Mouse (Mus musculus): ENCODE measurements at regions not wholly inside any gene's neighbourhood (a gene's known extent, or its start where the extent isn't known, plus 50 kb on each side); places are given as distances from the start of the nearest gene placed in this dataset.

- Histone ChIP-seq H3K27ac (replicated peaks) (no peak overlapping the region), H3K4me2 (replicated peaks; ENCODE audit: low read depth) (no peak overlapping the region), H3K9ac (ENCODE audit: low read length) (no peak overlapping the region), H3K4me1 (replicated peaks; ENCODE audit: control insufficient read depth, insufficient read depth) (no peaks in the 10 kb centered on the region), H3K4me3 (ENCODE audit: low read depth, low read length) (no peak overlapping the region), H3K36me3 (ENCODE audit: control insufficient read depth, insufficient read depth, low read length) (no peaks in the 10 kb centered on the region), H3K27me3 (ENCODE audit: control insufficient read depth, insufficient read depth, low read length) (no peaks in the 10 kb centered on the region), H3K9me3 (ENCODE audit: control insufficient read depth, low read length) (no peaks in the 10 kb centered on the region)
- DNase-seq (ENCODE audit: low spot score) = no peak
- 73% methylated on average over 3 of the region's 4 CpGs for WGBS
- TF ChIP-seq CTCF (IDR thresholded peaks at IDR 0.05; ENCODE audit: low read depth) (no peak), EP300 (optimal IDR thresholded peaks at IDR 0.05) (no peak)
- no peak for ATAC-seq (ENCODE audit: low FRiP score, low TSS enrichment)
Measured at GRCm38 (mm10) chr14:102215267-102215964, 485.7 kb downstream of the Lmo7 start.

- H3K4me2 ChIP-seq (replicated peaks; ENCODE audit: low read depth) = no peak overlapping the region
- no peak overlapping the region for H3K27ac ChIP-seq (replicated peaks)
- no peak overlapping the region for H3K9ac ChIP-seq (ENCODE audit: low read length)
- no peaks in the 10 kb centered on the region for H3K36me3 ChIP-seq (ENCODE audit: control insufficient read depth, insufficient read depth, low read length)
- H3K4me3 ChIP-seq (ENCODE audit: low read depth, low read length) = no peak overlapping the region
- TF ChIP-seq CTCF (IDR thresholded peaks at IDR 0.05; ENCODE audit: low read depth) = no peak
- TF ChIP-seq EP300 (optimal IDR thresholded peaks at IDR 0.05) = no peak
- 83% methylated on average over 2 of the region's 2 CpGs for WGBS
- no peak for ATAC-seq (ENCODE audit: low FRiP score, low TSS enrichment)
- no peaks in the 10 kb centered on the region for H3K9me3 ChIP-seq (ENCODE audit: control insufficient read depth, low read length)
- no peak for DNase-seq (ENCODE audit: low spot score)
- no peaks in the 10 kb centered on the region for H3K4me1 ChIP-seq (replicated peaks; ENCODE audit: control insufficient read depth, insufficient read depth)
- no peaks in the 10 kb centered on the region for H3K27me3 ChIP-seq (ENCODE audit: control insufficient read depth, insufficient read depth, low read length)
Measured at GRCm38 (mm10) chr14:102212079-102212478, 482.3 kb downstream of the Lmo7 start.

- H3K27me3 ChIP-seq (ENCODE audit: control insufficient read depth, insufficient read depth, low read length) = no peaks in the 10 kb centered on the region
- 86% methylated on average over 10 of the region's 10 CpGs for WGBS
Measured at GRCm38 (mm10) chr14:102204881-102205671, 475.3 kb downstream of the Lmo7 start.

GRCm38 (mm10) chr14:102199430-102199829, 469.7 kb downstream of the Lmo7 start:
- no peak overlapping the region for H3K4me3 ChIP-seq (ENCODE audit: low read depth, low read length)
- 80% methylated on average over 6 of the region's 6 CpGs for WGBS
- no peak for DNase-seq (ENCODE audit: low spot score)

More at GRCm38 (mm10) chr14:102204881-102205671, 475.3 kb downstream of the Lmo7 start:
- no peak for TF ChIP-seq CTCF (IDR thresholded peaks at IDR 0.05; ENCODE audit: low read depth)
- Histone ChIP-seq H3K9ac (ENCODE audit: low read length) (no peak overlapping the region), H3K9me3 (ENCODE audit: control insufficient read depth, low read length) (no peaks in the 10 kb centered on the region), H3K4me1 (replicated peaks; ENCODE audit: control insufficient read depth, insufficient read depth) (no peaks in the 10 kb centered on the region), H3K36me3 (ENCODE audit: control insufficient read depth, insufficient read depth, low read length) (no peaks in the 10 kb centered on the region), H3K27ac (replicated peaks) (no peak overlapping the region), H3K4me2 (replicated peaks; ENCODE audit: low read depth) (no peak overlapping the region), H3K4me3 (ENCODE audit: low read depth, low read length) (no peak overlapping the region)
- ATAC-seq (ENCODE audit: low FRiP score, low TSS enrichment) (no peak), DNase-seq (ENCODE audit: low spot score) (no peak)

GRCm38 (mm10) chr14:102190786-102191185, 461.0 kb downstream of the Lmo7 start:
- Histone ChIP-seq H3K9ac (ENCODE audit: low read length) (no peak overlapping the region), H3K27me3 (ENCODE audit: control insufficient read depth, insufficient read depth, low read length) (no peaks in the 10 kb centered on the region), H3K36me3 (ENCODE audit: control insufficient read depth, insufficient read depth, low read length) (no peaks in the 10 kb centered on the region), H3K4me3 (ENCODE audit: low read depth, low read length) (no peak overlapping the region), H3K4me1 (replicated peaks; ENCODE audit: control insufficient read depth, insufficient read depth) (no peaks in the 10 kb centered on the region), H3K4me2 (replicated peaks; ENCODE audit: low read depth) (no peak overlapping the region), H3K9me3 (ENCODE audit: control insufficient read depth, low read length) (no peaks in the 10 kb centered on the region), H3K27ac (replicated peaks) (no peak overlapping the region)
- ATAC-seq (ENCODE audit: low FRiP score, low TSS enrichment) (no peak), DNase-seq (ENCODE audit: low spot score) (no peak)
- 34% methylated on average over 1 of the region's 1 CpGs for WGBS
- TF ChIP-seq EP300 (optimal IDR thresholded peaks at IDR 0.05) (no peak), CTCF (IDR thresholded peaks at IDR 0.05; ENCODE audit: low read depth) (no peak)

More at GRCm38 (mm10) chr14:102199430-102199829, 469.7 kb downstream of the Lmo7 start:
- Histone ChIP-seq H3K27me3 (ENCODE audit: control insufficient read depth, insufficient read depth, low read length) (no peaks in the 10 kb centered on the region), H3K9me3 (ENCODE audit: control insufficient read depth, low read length) (no peaks in the 10 kb centered on the region), H3K4me1 (replicated peaks; ENCODE audit: control insufficient read depth, insufficient read depth) (no peaks in the 10 kb centered on the region), H3K36me3 (ENCODE audit: control insufficient read depth, insufficient read depth, low read length) (no peaks in the 10 kb centered on the region), H3K27ac (replicated peaks) (no peak overlapping the region), H3K9ac (ENCODE audit: low read length) (no peak overlapping the region), H3K4me2 (replicated peaks; ENCODE audit: low read depth) (no peak overlapping the region)
- ATAC-seq (ENCODE audit: low FRiP score, low TSS enrichment) = no peak
- no peak for TF ChIP-seq EP300 (optimal IDR thresholded peaks at IDR 0.05)
- no peak for TF ChIP-seq CTCF (IDR thresholded peaks at IDR 0.05; ENCODE audit: low read depth)

GRCm38 (mm10) chr14:102181269-102181668, 451.5 kb downstream of the Lmo7 start:
- H3K4me1 ChIP-seq (replicated peaks; ENCODE audit: control insufficient read depth, insufficient read depth) = no peaks in the 10 kb centered on the region
- TF ChIP-seq EP300 (optimal IDR thresholded peaks at IDR 0.05) (no peak), CTCF (IDR thresholded peaks at IDR 0.05; ENCODE audit: low read depth) (peak; percentile 69)
- no peak overlapping the region for H3K4me2 ChIP-seq (replicated peaks; ENCODE audit: low read depth)
- WGBS = 82% methylated on average over 3 of the region's 3 CpGs
- H3K27me3 ChIP-seq (ENCODE audit: control insufficient read depth, insufficient read depth, low read length) = no peaks in the 10 kb centered on the region
- H3K9ac ChIP-seq (ENCODE audit: low read length) = no peak overlapping the region
- DNase-seq (ENCODE audit: low spot score) = no peak
- no peak overlapping the region for H3K4me3 ChIP-seq (ENCODE audit: low read depth, low read length)
- no peaks in the 10 kb centered on the region for H3K36me3 ChIP-seq (ENCODE audit: control insufficient read depth, insufficient read depth, low read length)
- H3K27ac ChIP-seq (replicated peaks) = no peak overlapping the region
- no peaks in the 10 kb centered on the region for H3K9me3 ChIP-seq (ENCODE audit: control insufficient read depth, low read length)
- ATAC-seq (ENCODE audit: low FRiP score, low TSS enrichment) = no peak

Data from stomach, postnatal 0 days (tissue).